Mouse (Mus musculus): ENCODE measurements around the gene Tnrc6a. TPM values are rescaled to one million over a fixed set of nuclear protein-coding genes. Genes with fewer than 3 reads are reported as not detected.

Gene Tnrc6a
- polyA plus RNA-seq, 1 experiment from 2014 or later, result 38.5 TPM

Other genes starting within 250 kb of the Tnrc6a start
- 27.4 and 28.9 TPM in 2 replicates for gene Rbbp6, start 158.2 kb upstream of the Tnrc6a start, polyA plus RNA-seq (2015; fragmentation: Nextera tagmentation; extraction: Ambion mirVana)
- 0.65 and 0.72 TPM in 2 replicates for gene Slc5a11, start 90.9 kb downstream of the Tnrc6a start, polyA plus RNA-seq (2015; fragmentation: Nextera tagmentation; extraction: Ambion mirVana)
- gene Lcmt1, start 245.9 kb downstream of the Tnrc6a start, polyA plus RNA-seq (2015; fragmentation: Nextera tagmentation; extraction: Ambion mirVana), result 46.2 and 48.5 TPM in 2 replicates
- 16.7 and 18.5 TPM in 2 replicates for gene Arhgap17, start 246.0 kb downstream of the Tnrc6a start, polyA plus RNA-seq (2015; fragmentation: Nextera tagmentation; extraction: Ambion mirVana)

Data from lung, embryonic 15.5 days (tissue).